Mouse (Mus musculus) stomach, postnatal 0 days (tissue): ENCODE measurements around the gene Ccnl2.

ENCODE experiments used
- CTCF ChIP-seq: IDR thresholded peaks from 2 replicates; pipeline ENCODE4 v1.5.1; 2016; ENCODE audit warnings: antibody characterized with exemption, low read depth, mild to moderate bottlenecking, moderate library complexity
- EP300 ChIP-seq: optimal IDR thresholded peaks from 2 replicates; pipeline ENCODE3; 2016; ENCODE audit warnings: antibody characterized with exemption

- TF ChIP-seq CTCF, result no peak
- no peak for TF ChIP-seq EP300
Measured at GRCm38 (mm10) chr4:155859318-155859717, 47.0 kb downstream of the Ccnl2 start.
